Mouse (Mus musculus) midbrain, postnatal 0 days (tissue): ENCODE results near the gene Ampd3. TPM values are rescaled to one million over a fixed set of nuclear protein-coding genes. Genes with fewer than 3 reads are reported as not detected.

Source experiments
- ATAC-seq: fragments of 200-750 bp; cut with Nextera tagmentation; 2 replicates; pipeline ENCODE4 v1.8.0; 2017; ENCODE audit warnings: moderate number of reproducible peaks, mild to moderate bottlenecking, moderate TSS enrichment, moderate library complexity; ENCODE audit not compliant: low FRiP score
- DNase-seq: peaks from one replicate; pipeline ENCODE4 v3.0.0-alpha.2; 2015; ENCODE audit warnings: low spot score
- H3K27ac ChIP-seq: fragments of 300-500 bp; sonication (generic); 2 replicates; pipeline ENCODE4 v1.5.1; 2014; ENCODE audit warnings: low read depth, mild to moderate bottlenecking, low read length, mixed read lengths
- H3K27me3 ChIP-seq: fragments of 300-500 bp; sonication (generic); 2 replicates; pipeline ENCODE4 v1.6.1; 2014; ENCODE audit warnings: low read length, control low read depth, mixed read lengths; ENCODE audit not compliant: insufficient read depth
- H3K36me3 ChIP-seq: fragments of 300-500 bp; sonication (generic); 2 replicates; pipeline ENCODE4 v1.6.1; 2014; ENCODE audit warnings: low read length, control low read depth, mixed read lengths; ENCODE audit not compliant: insufficient read depth
- H3K4me1 ChIP-seq: fragments of 300-500 bp; sonication (generic); 2 replicates; pipeline ENCODE4 v1.6.1; 2014; ENCODE audit warnings: mild to moderate bottlenecking, control low read depth, antibody characterized with exemption, low read length, mixed read lengths; ENCODE audit not compliant: insufficient read depth
- H3K4me2 ChIP-seq: fragments of 300-500 bp; sonication (generic); 2 replicates; pipeline ENCODE4 v1.6.1; 2014; ENCODE audit warnings: low read depth, mild to moderate bottlenecking, low read length, mixed read lengths; ENCODE audit not compliant: poor library complexity, severe bottlenecking
- H3K4me3 ChIP-seq: fragments of 300-500 bp; sonication (generic); 2 replicates; pipeline ENCODE4 v1.5.1; 2014; ENCODE audit warnings: low read depth, mild to moderate bottlenecking, low read length, moderate library complexity
- H3K9ac ChIP-seq: fragments of 300-500 bp; sonication (generic); replicated peaks from 2 replicates; pipeline ENCODE4 v1.6.1; 2014; ENCODE audit warnings: mild to moderate bottlenecking, low read length, moderate library complexity, mixed read lengths; ENCODE audit not compliant: poor library complexity, severe bottlenecking
- H3K9me3 ChIP-seq: fragments of 300-500 bp; sonication (generic); 2 replicates; pipeline ENCODE4 v1.6.1; 2016; ENCODE audit warnings: low read length, control low read depth
- CTCF ChIP-seq: IDR thresholded peaks from 2 replicates; pipeline ENCODE4 v1.5.1; 2016; ENCODE audit warnings: antibody characterized with exemption, mild to moderate bottlenecking
- WGBS: fragments of 180-500 bp; shearing (Covaris S2); extraction: QIAGEN DNeasy Blood & Tissue Kit; methylation state at CpG from one replicate; pipeline ENCODE4 v1.1.7; 2014; 5-methylcytosine and 5-hydroxymethylcytosine counted together
- polyA plus RNA-seq: library from polyadenylated mRNA; unstranded; fragments of >200 nt; fragmentation: Nextera tagmentation; extraction: Ambion mirVana; gene quantifications from 2 replicates; pipeline ENCODE4 v1.2.1, GENCODE M21; 2015
- total RNA-seq: library from RNA; depleted of rRNA; stranded (reverse); fragments of >200 nt; gene quantifications from 2 replicates; pipeline ENCODE4 v1.2.3, GENCODE M21; 2014

Gene Ampd3
- total and polyA plus RNA-seq, 2 experiments from 2014 or later, result 13.2 to 20.6 TPM

DNA sequence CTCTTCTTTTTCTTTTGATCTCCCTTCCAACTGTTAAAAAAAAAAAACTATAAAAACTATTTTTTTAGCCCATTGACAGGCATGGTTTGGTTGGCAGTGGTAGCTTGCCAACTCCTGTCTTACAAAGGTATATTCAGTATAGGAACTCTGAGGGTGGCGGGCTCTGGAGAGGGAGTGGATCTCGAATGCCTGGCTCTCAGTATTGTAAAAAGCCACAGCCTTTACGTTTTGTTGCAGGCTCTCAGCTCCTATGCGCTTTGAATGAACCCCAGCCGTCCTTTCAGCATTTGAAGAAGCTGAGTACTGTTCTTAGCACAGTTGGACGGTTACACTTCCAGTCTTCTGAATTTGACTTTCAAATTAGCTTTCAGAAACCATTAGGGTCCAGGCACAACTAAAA lies 38.7 kb upstream of the Ampd3 start:
- Histone ChIP-seq H3K9ac (no peak overlapping the region), H3K36me3 (no peaks in the 10 kb centered on the region), H3K4me2 (no peak overlapping the region), H3K4me3 (no peak overlapping the region), H3K9me3 (no peaks in the 10 kb centered on the region), H3K4me1 (no peaks in the 10 kb centered on the region), H3K27ac (no peak overlapping the region), H3K27me3 (no peaks in the 10 kb centered on the region)
- WGBS, result 28% methylated on average over 6 of the region's 6 CpGs
- ATAC-seq (no peak), DNase-seq (peak; percentile 42)
- no peak for TF ChIP-seq CTCF

DNA sequence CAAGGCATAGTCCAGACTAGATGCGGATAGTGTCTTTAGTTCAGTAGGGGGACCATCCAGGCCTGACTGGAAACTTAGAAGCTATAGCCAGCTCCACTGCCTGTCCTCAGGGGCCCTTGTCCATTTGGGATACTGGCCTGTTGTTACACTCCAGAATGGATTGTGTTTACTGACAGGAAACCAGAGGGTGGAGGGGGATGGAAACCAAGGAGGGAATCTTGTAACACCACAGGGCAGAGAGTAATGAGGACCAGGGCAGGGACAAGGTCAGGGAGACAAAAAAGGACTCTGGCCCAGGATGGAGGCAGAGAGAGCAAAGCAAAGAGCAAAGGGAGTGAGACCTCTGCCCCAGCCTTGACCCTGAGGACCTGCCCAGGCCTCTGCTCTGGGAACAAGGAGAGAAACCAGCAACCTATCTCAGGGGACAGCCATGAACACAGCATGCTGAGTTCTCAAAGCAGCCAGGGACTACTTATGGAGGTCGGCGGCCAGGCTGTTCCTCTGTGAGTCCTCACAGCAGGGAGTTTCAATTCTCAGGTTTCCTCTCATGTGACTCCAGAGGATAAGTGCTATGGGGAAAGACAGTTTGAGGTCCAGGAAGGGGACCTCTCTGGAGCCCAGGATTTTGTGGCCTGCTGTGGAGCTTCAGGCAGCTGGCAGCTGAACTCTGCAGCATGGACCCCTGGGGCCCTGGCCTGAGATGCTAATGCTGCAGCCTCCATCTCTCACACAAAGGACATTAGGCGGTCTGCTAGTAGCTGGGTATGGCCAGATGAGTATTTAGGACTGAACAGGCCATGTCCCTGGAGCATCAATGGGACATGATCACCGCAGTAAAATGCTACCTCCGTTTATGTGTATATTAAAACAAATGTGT lies 36.7 kb upstream of the Ampd3 start:
- Histone ChIP-seq H3K27ac (no peak overlapping the region), H3K9me3 (no peaks in the 10 kb centered on the region), H3K4me3 (no peak overlapping the region), H3K36me3 (no peaks in the 10 kb centered on the region), H3K4me2 (no peak overlapping the region), H3K27me3 (no peaks in the 10 kb centered on the region), H3K4me1 (no peaks in the 10 kb centered on the region), H3K9ac (no peak overlapping the region)
- ATAC-seq, result no peak
- WGBS, result 57% methylated on average over 6 of the region's 6 CpGs
- no peak for TF ChIP-seq CTCF
- no peak for DNase-seq

DNA sequence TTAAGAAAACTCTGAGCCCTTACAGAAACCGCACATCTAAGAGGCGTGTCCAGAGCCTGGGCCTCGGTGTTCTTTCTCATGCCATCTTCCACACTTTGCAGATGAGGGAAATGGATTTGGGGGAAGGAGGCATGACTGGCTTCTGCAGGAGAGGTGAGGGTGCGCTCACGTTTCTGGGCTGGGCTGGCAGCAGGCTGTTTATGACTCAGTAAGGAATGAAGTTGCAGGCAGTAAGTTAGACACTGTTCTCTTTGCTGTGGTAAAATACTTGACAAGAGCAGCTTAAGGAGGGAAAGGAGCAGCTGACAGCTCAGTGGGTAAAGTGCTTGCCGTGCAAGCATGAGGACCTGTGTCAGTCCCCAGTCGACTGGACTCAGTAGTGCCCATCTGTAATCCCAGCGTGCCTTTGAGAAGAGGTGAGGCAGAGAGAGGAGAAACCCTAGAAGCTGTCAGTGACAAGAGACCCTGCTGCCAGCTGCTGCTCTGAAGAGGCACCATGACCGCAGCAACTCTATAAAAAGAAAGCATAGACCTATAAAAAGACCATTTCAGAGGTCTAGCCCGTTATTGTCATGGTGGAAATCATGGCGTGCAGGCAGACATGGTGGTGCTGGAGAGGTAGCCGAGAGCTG lies 35.9 kb upstream of the Ampd3 start:
- no peaks in the 10 kb centered on the region for H3K4me1 ChIP-seq
- H3K27ac ChIP-seq, result no peak overlapping the region
- H3K4me2 ChIP-seq, result no peak overlapping the region
- H3K27me3 ChIP-seq, result no peaks in the 10 kb centered on the region
- no peak for DNase-seq
- H3K4me3 ChIP-seq, result no peak overlapping the region
- 83% methylated on average over 12 of the region's 12 CpGs for WGBS
- H3K9me3 ChIP-seq, result no peaks in the 10 kb centered on the region
- TF ChIP-seq CTCF, result no peak
- no peak overlapping the region for H3K9ac ChIP-seq
- no peak for ATAC-seq
- H3K36me3 ChIP-seq, result no peaks in the 10 kb centered on the region

DNA sequence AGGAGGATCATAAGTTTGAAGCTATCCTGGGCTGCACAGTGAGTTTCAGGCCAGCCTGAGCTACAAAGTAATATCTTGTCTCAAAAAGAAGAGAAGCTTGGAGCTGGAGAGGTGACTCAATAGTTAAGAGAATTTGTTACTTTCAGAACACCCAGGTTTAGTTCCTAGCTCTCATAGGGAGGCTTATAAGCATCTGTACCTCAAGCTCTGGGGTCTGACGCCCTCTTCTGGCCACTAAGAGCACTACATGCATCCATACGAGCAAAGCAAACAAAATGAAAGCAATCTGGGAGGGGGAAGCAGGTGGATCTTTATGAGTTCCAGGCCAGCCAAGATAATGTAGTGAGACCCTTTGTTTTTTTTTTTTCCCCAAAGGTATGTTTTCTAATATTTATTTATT lies 31.1 kb upstream of the Ampd3 start:
- ATAC-seq (no peak), DNase-seq (no peak)
- no peaks in the 10 kb centered on the region for H3K27me3 ChIP-seq
- 54% methylated on average over 2 of the region's 2 CpGs for WGBS
- no peaks in the 10 kb centered on the region for H3K36me3 ChIP-seq
- H3K4me1 ChIP-seq, result no peaks in the 10 kb centered on the region
- H3K9ac ChIP-seq, result no peak overlapping the region
- no peak overlapping the region for H3K4me2 ChIP-seq
- no peak overlapping the region for H3K4me3 ChIP-seq
- TF ChIP-seq CTCF, result peak; percentile 40
- H3K27ac ChIP-seq, result no peak overlapping the region
- no peaks in the 10 kb centered on the region for H3K9me3 ChIP-seq

DNA sequence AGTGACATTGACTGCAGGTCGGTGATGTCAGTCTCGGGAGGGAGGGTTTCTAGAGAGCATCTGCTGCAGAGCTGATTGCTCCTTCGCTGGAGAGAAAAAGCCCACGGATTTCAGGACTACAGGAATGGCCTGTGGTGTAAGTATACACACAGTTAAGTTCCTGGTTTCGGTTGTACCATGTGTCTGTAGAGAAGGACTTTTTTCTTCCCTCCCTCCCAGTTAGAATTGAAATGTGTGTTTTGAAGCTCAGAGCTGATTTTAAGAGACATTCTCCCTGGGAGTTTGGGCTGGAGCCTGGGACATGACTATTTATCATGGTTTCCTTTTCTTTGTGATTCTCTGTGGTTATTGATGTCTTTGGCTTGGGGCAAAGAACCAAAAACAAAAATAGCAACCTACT lies 28.2 kb upstream of the Ampd3 start:
- H3K9ac ChIP-seq, result no peak overlapping the region
- no peaks in the 10 kb centered on the region for H3K36me3 ChIP-seq
- no peaks in the 10 kb centered on the region for H3K4me1 ChIP-seq
- H3K4me2 ChIP-seq, result no peak overlapping the region
- H3K9me3 ChIP-seq, result no peaks in the 10 kb centered on the region
- WGBS, result 30% methylated on average over 5 of the region's 5 CpGs
- no peaks in the 10 kb centered on the region for H3K27me3 ChIP-seq
- no peak for TF ChIP-seq CTCF
- no peak overlapping the region for H3K4me3 ChIP-seq
- H3K27ac ChIP-seq, result no peak overlapping the region
- ATAC-seq, result 0 out of 2 replicates have a peak, but pooled peaks have one; percentile 34
- DNase-seq, result peak; percentile 57

DNA sequence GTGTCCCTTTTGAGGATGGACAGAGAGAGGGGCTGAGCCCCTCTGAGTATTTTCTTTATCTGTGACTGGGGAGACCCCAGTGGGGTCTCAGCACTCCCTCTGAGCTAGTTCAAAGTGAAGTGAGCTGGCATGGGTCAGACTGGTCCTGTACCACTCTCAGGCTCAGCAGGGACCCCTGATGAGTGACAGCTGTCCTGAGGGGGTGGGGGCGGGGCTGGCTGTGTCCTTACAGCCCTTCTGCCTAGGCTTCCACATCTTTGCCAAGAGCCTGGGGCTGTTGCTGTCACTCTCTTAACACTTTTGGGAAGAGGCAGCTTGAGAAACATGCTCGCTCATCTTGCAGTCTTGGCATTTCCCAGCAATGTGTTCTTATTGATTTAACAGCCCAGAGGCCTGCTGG lies 27.8 kb upstream of the Ampd3 start:
- DNase-seq (peak; percentile 82), ATAC-seq (peak; percentile 65)
- Histone ChIP-seq H3K9ac (no peak overlapping the region), H3K27ac (no peak overlapping the region), H3K9me3 (no peaks in the 10 kb centered on the region), H3K4me3 (no peak overlapping the region), H3K4me2 (no peak overlapping the region), H3K27me3 (no peaks in the 10 kb centered on the region), H3K4me1 (no peaks in the 10 kb centered on the region), H3K36me3 (no peaks in the 10 kb centered on the region)
- 45% methylated on average over 2 of the region's 2 CpGs for WGBS
- no peak for TF ChIP-seq CTCF
